Mouse (Mus musculus) CH12.LX (cell line): Measurements from ENCODE around the gene Phlpp2. TPM values are rescaled to one million over a fixed set of nuclear protein-coding genes. Genes with fewer than 3 reads are reported as not detected.

Experiments
- DNase-seq: peaks from one replicate; pipeline ENCODE4 v3.0.0-alpha.2; 2013; ENCODE audit errors: extremely low read depth
- H3K27ac ChIP-seq: 2 replicates; pipeline ENCODE4 v1.5.1; 2012; ENCODE audit warnings: low read depth, mild to moderate bottlenecking, control low read depth, moderate library complexity; ENCODE audit not compliant: insufficient read depth
- H3K27me3 ChIP-seq: replicated peaks from 2 replicates; pipeline ENCODE3; 2012; ENCODE audit warnings: inconsistent platforms
- H3K36me3 ChIP-seq, 2 experiments: replicated peaks in 1 of 2; 2 replicates each; pipeline versions ENCODE3 to v1.6.1; 2012; ENCODE audit warnings: inconsistent platforms in 1 of 2, low read length in 1 of 2, mild to moderate bottlenecking in 1 of 2, mixed read lengths in 1 of 2, moderate library complexity in 1 of 2; ENCODE audit not compliant: control insufficient read depth in 1 of 2, insufficient read depth in 1 of 2
- H3K4me1 ChIP-seq, 2 experiments: 2 replicates each; pipeline ENCODE4 v1.6.1; 2012; ENCODE audit warnings: inconsistent platforms in 1 of 2, moderate library complexity in 1 of 2; ENCODE audit not compliant: insufficient read depth in 2 of 2, control insufficient read depth in 1 of 2
- H3K4me2 ChIP-seq: 2 replicates; pipeline ENCODE4 v1.6.1; 2012; ENCODE audit warnings: low read depth, mild to moderate bottlenecking, control low read depth; ENCODE audit not compliant: poor library complexity, insufficient read depth, severe bottlenecking
- H3K4me3 ChIP-seq, 3 experiments: fragments of 150-350 bp in 1 of 3; sonication (generic) in 1 of 3; replicated peaks in 1 of 3; 2 replicates each; pipeline versions ENCODE3 to v1.5.1; 2011 to 2012; ENCODE audit warnings: low read depth in 2 of 3, low read length in 2 of 3, mild to moderate bottlenecking in 2 of 3, moderate library complexity in 2 of 3, control low read depth in 1 of 3, improper control_type of control experiment in 1 of 3, inconsistent platforms in 1 of 3, mixed read lengths in 1 of 3; ENCODE audit not compliant: poor library complexity in 1 of 3
- H3K79me2 ChIP-seq: replicated peaks from 2 replicates; pipeline ENCODE4 v1.6.1; 2012; ENCODE audit warnings: mild to moderate bottlenecking, moderate library complexity; ENCODE audit not compliant: control insufficient read depth, poor library complexity, insufficient read depth, severe bottlenecking; ENCODE audit errors: extremely low read depth
- H3K9ac ChIP-seq: 2 replicates; pipeline ENCODE4 v1.6.1; 2012; ENCODE audit warnings: low read depth, mild to moderate bottlenecking, control low read depth, moderate library complexity; ENCODE audit not compliant: insufficient read depth
- H3K9me3 ChIP-seq: replicated peaks from 2 replicates; pipeline ENCODE3; 2012; ENCODE audit warnings: low read length, inconsistent platforms, mixed read lengths
- CHD1 ChIP-seq: IDR thresholded peaks from 2 replicates; pipeline ENCODE4 v1.6.1; 2012; ENCODE audit warnings: low read depth, low read length, improper control_type of control experiment, inconsistent platforms
- E2F4 ChIP-seq: IDR thresholded peaks from 2 replicates; pipeline ENCODE4 v1.6.1; 2011; ENCODE audit warnings: low read depth, low read length, improper control_type of control experiment; ENCODE audit not compliant: insufficient replicate concordance
- GABPA ChIP-seq: IDR thresholded peaks from 2 replicates; pipeline ENCODE4 v1.6.1; 2012; ENCODE audit warnings: low read depth, low read length, improper control_type of control experiment, inconsistent platforms; ENCODE audit not compliant: insufficient replicate concordance
- HCFC1 ChIP-seq: IDR thresholded peaks from 2 replicates; pipeline ENCODE4 v1.6.1; 2012; ENCODE audit warnings: low read depth, mild to moderate bottlenecking, inconsistent platforms, low read length, improper control_type of control experiment
- JUN ChIP-seq: IDR thresholded peaks from 2 replicates; pipeline ENCODE4 v1.6.1; 2011; ENCODE audit warnings: low read depth, mild to moderate bottlenecking, low read length, improper control_type of control experiment, moderate library complexity; ENCODE audit not compliant: insufficient read depth
- JUND ChIP-seq: conservative IDR thresholded peaks from 2 replicates; pipeline ENCODE4 v1.6.1; 2011; ENCODE audit warnings: low read depth, low read length, improper control_type of control experiment
- MAFK ChIP-seq: IDR thresholded peaks from 2 replicates; pipeline ENCODE4 v1.6.1; 2011; ENCODE audit warnings: low read length, improper control_type of control experiment; ENCODE audit not compliant: insufficient replicate concordance
- MAZ ChIP-seq: IDR thresholded peaks from 2 replicates; pipeline ENCODE4 v1.6.1; 2012; ENCODE audit warnings: low read depth, mild to moderate bottlenecking, inconsistent platforms, low read length, improper control_type of control experiment, moderate library complexity
- MYC ChIP-seq: IDR thresholded peaks from 2 replicates; pipeline ENCODE4 v1.6.1; 2011; ENCODE audit warnings: low read depth, mild to moderate bottlenecking, improper control_type of control experiment, low read length
- NRF1 ChIP-seq: IDR thresholded peaks from 2 replicates; pipeline ENCODE4 v1.6.1; 2014; ENCODE audit warnings: low read depth, mild to moderate bottlenecking, inconsistent platforms, low read length, improper control_type of control experiment, moderate library complexity
- RAD21 ChIP-seq: IDR thresholded peaks from 2 replicates; pipeline ENCODE4 v1.6.1; 2011; ENCODE audit warnings: low read depth, mild to moderate bottlenecking, low read length, improper control_type of control experiment, moderate library complexity
- TBP ChIP-seq: conservative IDR thresholded peaks from 2 replicates; pipeline ENCODE4 v1.6.1; 2011; ENCODE audit warnings: low read depth, low read length, improper control_type of control experiment
- UBTF ChIP-seq: IDR thresholded peaks from 2 replicates; pipeline ENCODE4 v1.6.1; 2012; ENCODE audit warnings: low read depth, mild to moderate bottlenecking, inconsistent platforms, low read length, improper control_type of control experiment, moderate library complexity
- USF1 ChIP-seq: IDR thresholded peaks from 2 replicates; pipeline ENCODE4 v1.6.1; 2014; ENCODE audit warnings: low read depth, mild to moderate bottlenecking, inconsistent platforms, low read length, improper control_type of control experiment
- USF2 ChIP-seq: conservative IDR thresholded peaks from 2 replicates; pipeline ENCODE4 v1.6.1; 2011; ENCODE audit warnings: low read depth, low read length, improper control_type of control experiment
- dilution Hi-C: fragments of 300-500 bp; cut with MboI; formaldehyde crosslinking; loops from 2 replicates; pipeline ENCODE4 v1.14.3; 2020; ENCODE audit warnings: low sequenced_read_pairs; ENCODE audit not compliant: extremely low pct_unique_long_range_greater_than_20kb, extremely low pct_ligation_motif_present
- in situ Hi-C: fragments of 300-500 bp; cut with MboI; formaldehyde crosslinking; loops from 3 replicates; pipeline ENCODE4 v1.14.3; 2019; ENCODE audit warnings: low sequenced_read_pairs, low pct_ligation_motif_present, low pct_unique_long_range_greater_than_20kb, mixed read lengths
- polyA plus RNA-seq: library from polyadenylated mRNA; unstranded; fragments of >175 nt; gene quantifications from 2 replicates; pipeline ENCODE4 v1.2.1, GENCODE M21; 2012; ENCODE audit warnings: low read depth; ENCODE audit not compliant: insufficient read length
- total RNA-seq, 2 experiments: library from RNA; depleted of rRNA; stranded (reverse); fragments of 300-350 nt in 1 of 2; fragments of >200 nt in 1 of 2; gene quantifications; 2 replicates each; pipeline ENCODE4 v1.2.3; 2012 to 2014

Phlpp2 gene
- total and polyA plus RNA-seq, 3 experiments: 3.1 to 9.2 (median 3.5) TPM

- TF ChIP-seq UBTF: no peak
- no peak for TF ChIP-seq E2F4
- TF ChIP-seq USF2: no peak
- DNase-seq: no peak
- Histone ChIP-seq H3K4me1 (0 out of 4 replicates have a peak, but pooled peaks cover 0 to 5% of the 10 kb centered on the region in 2 experiments), H3K79me2 (no peaks in the 10 kb centered on the region), H3K4me3 (no peak overlapping the region), H3K27me3 (no peaks in the 10 kb centered on the region), H3K36me3 (peaks cover 18 to 58% of the 10 kb centered on the region in 2 experiments), H3K4me2 (no peak overlapping the region), H3K27ac (no peak overlapping the region), H3K9me3 (no peaks in the 10 kb centered on the region), H3K9ac (no peak overlapping the region)
- in situ Hi-C loops (no loop called here), dilution Hi-C loops (no loop called here)
These were observed 11.8 kb downstream of the Phlpp2 start for GRCm38 (mm10) chr8:109880012-109880662.

GRCm38 (mm10) chr8:109885294-109885693, 17.0 kb downstream of the Phlpp2 start:
- H3K9ac ChIP-seq: no peak overlapping the region
- H3K4me1 ChIP-seq: 0 out of 4 replicates have a peak, but pooled peaks cover 0 to 2% of the 10 kb centered on the region in 2 experiments
- dilution Hi-C loops: no loop called here
- no peaks in the 10 kb centered on the region for H3K27me3 ChIP-seq
- DNase-seq: no peak
- in situ Hi-C loops: no loop called here
- no peaks in the 10 kb centered on the region for H3K79me2 ChIP-seq
- TF ChIP-seq NRF1 (no peak), JUN (no peak), MAFK (no peak), HCFC1 (no peak), USF2 (no peak), JUND (no peak), CHD1 (no peak), TBP (no peak), E2F4 (no peak), MYC (no peak), GABPA (no peak), RAD21 (no peak), MAZ (no peak), USF1 (no peak)
- H3K4me3 ChIP-seq: no peak overlapping the region
- no peaks in the 10 kb centered on the region for H3K9me3 ChIP-seq
- H3K27ac ChIP-seq: no peak overlapping the region
- H3K4me2 ChIP-seq: no peak overlapping the region
- H3K36me3 ChIP-seq: peaks cover 7 to 52% of the 10 kb centered on the region in 2 experiments
